Mouse (Mus musculus) neural tube, embryonic 12.5 days (tissue): Measurements from ENCODE around the gene Tbc1d20. TPM values are rescaled to one million over a fixed set of nuclear protein-coding genes. Genes with fewer than 3 reads are reported as not detected.
"Not testable (repeated sequence)": the region's sequence is repeated elsewhere in the genome, so short reads cannot be mapped to it uniquely, and the experiment has no call there.

ENCODE experiments used
- ATAC-seq: fragments of 200-750 bp; cut with Nextera tagmentation; 2 replicates; pipeline ENCODE4 v1.8.0; 2017; ENCODE audit warnings: low read depth, mild to moderate bottlenecking, moderate TSS enrichment, moderate library complexity; ENCODE audit not compliant: low FRiP score
- H3K27ac ChIP-seq: fragments of 300-500 bp; sonication (generic); 2 replicates; pipeline ENCODE4 v1.5.1; 2016
- H3K27me3 ChIP-seq: fragments of 300-500 bp; sonication (generic); replicated peaks from 2 replicates; pipeline ENCODE4 v1.6.1; 2016; ENCODE audit warnings: mild to moderate bottlenecking
- H3K36me3 ChIP-seq: fragments of 300-500 bp; sonication (generic); 2 replicates; pipeline ENCODE4 v1.6.1; 2016; ENCODE audit warnings: mild to moderate bottlenecking
- H3K4me1 ChIP-seq: fragments of 300-500 bp; sonication (generic); 2 replicates; pipeline ENCODE4 v1.6.1; 2016
- H3K4me2 ChIP-seq: fragments of 300-500 bp; sonication (generic); replicated peaks from 2 replicates; pipeline ENCODE4 v1.6.1; 2016; ENCODE audit warnings: mild to moderate bottlenecking
- H3K4me3 ChIP-seq: fragments of 300-500 bp; sonication (generic); 2 replicates; pipeline ENCODE4 v1.5.1; 2016
- H3K9ac ChIP-seq: fragments of 300-500 bp; sonication (generic); 2 replicates; pipeline ENCODE4 v1.6.1; 2016; ENCODE audit warnings: mild to moderate bottlenecking
- H3K9me3 ChIP-seq: fragments of 300-500 bp; sonication (generic); 2 replicates; pipeline ENCODE4 v1.6.1; 2016; ENCODE audit warnings: mild to moderate bottlenecking
- WGBS: fragments of 180-500 bp; shearing (Covaris S2); methylation state at CpG from one replicate; pipeline ENCODE4 v1.1.7; 2016; 5-methylcytosine and 5-hydroxymethylcytosine counted together
- polyA plus RNA-seq: library from polyadenylated mRNA; unstranded; fragments of >200 nt; fragmentation: Nextera tagmentation; extraction: Ambion mirVana; gene quantifications from 2 replicates; pipeline ENCODE4 v1.2.1, GENCODE M21; 2016

Gene Tbc1d20
- polyA plus RNA-seq, 1 experiment from 2014 or later = 40.4 TPM

DNA sequence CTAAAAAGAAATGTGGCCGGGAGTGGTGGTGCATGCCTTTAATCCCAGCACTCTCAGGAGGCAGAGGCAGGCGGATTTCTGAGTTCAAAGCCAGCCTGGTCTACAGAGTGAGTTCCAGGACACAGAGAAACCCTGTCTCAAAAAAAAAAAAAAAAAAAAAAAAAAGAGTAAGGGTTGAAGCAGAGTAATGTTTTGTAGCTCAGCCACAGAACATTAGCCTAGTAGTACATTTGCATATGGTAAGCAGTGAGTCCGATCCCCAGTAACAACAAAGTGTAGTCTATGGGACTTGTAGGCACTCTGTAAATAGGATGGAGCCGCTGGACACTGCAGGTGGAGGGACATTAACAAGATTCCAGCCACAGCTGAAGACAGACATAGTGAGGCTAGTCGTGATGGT is 51.3 kb downstream of the Tbc1d20 start:
- Histone ChIP-seq H3K4me1 (peaks cover 8% of the 10 kb centered on the region), H3K27ac (no peak overlapping the region), H3K4me3 (no peak overlapping the region), H3K4me2 (no peak overlapping the region), H3K36me3 (no peaks in the 10 kb centered on the region), H3K9me3 (no peaks in the 10 kb centered on the region), H3K9ac (no peak overlapping the region), H3K27me3 (peaks cover 7% of the 10 kb centered on the region; the same call in 1 of the 2 replicates)
- WGBS = 64% methylated on average over 5 of the region's 5 CpGs
- no peak for ATAC-seq

DNA sequence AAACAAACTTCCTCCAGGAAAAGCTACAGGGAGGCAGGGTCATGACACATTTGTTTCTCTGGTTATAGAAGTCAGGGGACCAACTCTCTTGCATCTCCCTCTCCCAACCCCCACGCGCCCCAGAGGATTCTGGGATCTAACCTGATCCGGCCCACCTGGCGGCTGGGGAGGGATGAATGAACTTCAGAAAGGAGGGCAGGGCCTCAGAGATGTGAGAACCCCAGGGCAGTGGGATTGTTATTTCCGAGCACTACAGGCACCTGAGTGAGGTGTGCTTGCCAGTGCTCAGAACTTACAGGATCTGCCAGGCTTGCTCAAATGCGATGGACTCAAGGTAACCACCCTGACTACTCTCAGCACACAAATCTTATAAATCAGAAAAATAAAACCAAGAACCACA is 51.8 kb downstream of the Tbc1d20 start:
- H3K36me3 ChIP-seq = no peaks in the 10 kb centered on the region
- no peak overlapping the region for H3K9ac ChIP-seq
- no peak for ATAC-seq
- H3K27ac ChIP-seq = no peak overlapping the region
- no peaks in the 10 kb centered on the region for H3K9me3 ChIP-seq
- H3K27me3 ChIP-seq = peaks cover 7% of the 10 kb centered on the region; the same call in 1 of the 2 replicates
- WGBS = 62% methylated on average over 6 of the region's 6 CpGs
- peaks cover 8% of the 10 kb centered on the region for H3K4me1 ChIP-seq
- H3K4me3 ChIP-seq = no peak overlapping the region
- H3K4me2 ChIP-seq = no peak overlapping the region

DNA sequence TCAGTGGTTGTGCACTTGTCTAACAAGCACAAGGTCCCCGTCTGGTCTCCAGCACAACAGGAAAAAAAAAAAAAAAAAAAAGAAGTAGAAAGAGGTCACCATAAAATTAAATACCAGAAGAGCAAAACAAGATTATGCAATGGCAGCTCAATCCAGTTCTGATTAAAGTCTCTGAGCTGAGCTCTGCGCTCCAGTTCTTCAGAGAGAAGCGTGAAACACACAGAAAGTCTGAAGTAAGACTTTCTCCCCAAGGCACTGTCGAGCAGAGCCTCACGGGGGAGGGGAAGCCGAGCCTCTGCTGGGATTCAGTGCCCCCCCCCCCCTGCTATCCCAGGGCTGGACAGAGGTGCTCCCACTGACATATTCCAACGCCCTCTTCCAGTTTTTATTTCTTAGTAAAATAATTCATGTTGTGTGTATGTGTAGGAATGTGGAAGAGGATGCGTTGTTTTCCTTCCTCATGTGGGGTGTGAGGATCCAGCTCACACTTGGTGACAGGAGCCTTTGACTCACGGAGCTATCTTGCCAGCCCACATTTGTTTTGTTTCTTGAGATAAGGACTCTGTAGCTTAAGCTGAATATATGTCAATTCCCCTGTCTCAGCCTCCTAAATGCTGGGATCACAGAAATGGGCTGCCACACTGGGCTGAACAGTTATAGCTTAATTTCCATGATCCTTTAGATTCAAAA is 53.3 kb downstream of the Tbc1d20 start:
- 53% methylated on average over 9 of the region's 9 CpGs for WGBS
- no peak overlapping the region for H3K9ac ChIP-seq
- H3K27ac ChIP-seq = no peak overlapping the region
- H3K27me3 ChIP-seq = peaks cover 7% of the 10 kb centered on the region; the same call in 1 of the 2 replicates
- no peak for ATAC-seq
- no peak overlapping the region for H3K4me2 ChIP-seq
- H3K4me3 ChIP-seq = no peak overlapping the region
- H3K4me1 ChIP-seq = peaks cover 8% of the 10 kb centered on the region
- no peaks in the 10 kb centered on the region for H3K36me3 ChIP-seq
- H3K9me3 ChIP-seq = no peaks in the 10 kb centered on the region

DNA sequence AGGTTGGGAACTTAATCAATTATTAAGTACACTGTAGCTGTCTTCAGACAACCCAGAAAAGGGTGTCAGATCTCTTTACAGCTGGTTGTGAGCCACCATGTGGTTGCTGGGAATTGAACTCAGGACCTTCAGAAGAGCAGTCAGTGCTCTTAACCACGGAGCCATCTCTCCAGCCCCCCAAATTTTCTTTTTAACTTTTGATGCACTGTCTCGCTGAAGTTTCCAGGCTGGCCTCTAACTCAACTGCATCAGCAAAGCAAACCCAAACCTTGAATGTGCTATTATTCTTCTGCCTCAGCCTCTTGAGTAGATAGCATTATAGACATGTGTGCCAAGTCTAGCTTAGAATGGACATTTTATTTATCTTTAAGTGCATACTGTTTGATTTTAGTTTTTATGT is 54.1 kb downstream of the Tbc1d20 start:
- Histone ChIP-seq H3K4me2 (no peak overlapping the region), H3K9ac (no peak overlapping the region), H3K36me3 (no peaks in the 10 kb centered on the region), H3K4me1 (peaks cover 8% of the 10 kb centered on the region), H3K27ac (no peak overlapping the region), H3K4me3 (no peak overlapping the region), H3K27me3 (peaks cover 7% of the 10 kb centered on the region; the same call in 1 of the 2 replicates), H3K9me3 (no peaks in the 10 kb centered on the region)
- 73% methylated on average over 2 of the region's 2 CpGs for WGBS
- ATAC-seq = no peak

DNA sequence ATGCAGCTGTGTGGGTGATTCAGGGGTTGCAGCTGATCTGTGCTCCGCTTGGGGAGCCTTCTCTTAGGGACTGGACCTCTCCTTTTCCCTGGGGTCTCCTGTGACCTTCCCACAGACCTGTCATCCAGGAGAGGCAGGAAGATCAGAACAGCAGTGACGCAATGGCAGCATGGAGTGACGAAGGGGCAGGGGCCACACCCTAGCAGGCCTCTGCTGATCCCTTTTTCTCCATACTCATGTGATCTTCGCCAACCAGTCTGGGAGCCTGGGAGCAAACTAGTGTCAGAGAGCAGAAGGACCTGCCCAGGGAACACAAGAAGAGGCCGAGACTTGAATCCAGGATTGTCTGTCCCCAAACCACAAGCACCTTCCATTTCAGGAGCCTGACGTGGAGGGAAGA is 55.6 kb downstream of the Tbc1d20 start:
- peaks cover 3% of the 10 kb centered on the region for H3K4me1 ChIP-seq
- H3K27ac ChIP-seq = no peak overlapping the region
- no peak for ATAC-seq
- no peaks in the 10 kb centered on the region for H3K9me3 ChIP-seq
- no peaks in the 10 kb centered on the region for H3K36me3 ChIP-seq
- H3K4me3 ChIP-seq = no peak overlapping the region
- H3K4me2 ChIP-seq = no peak overlapping the region
- H3K9ac ChIP-seq = no peak overlapping the region
- H3K27me3 ChIP-seq = peaks cover 7% of the 10 kb centered on the region; the same call in 1 of the 2 replicates
- 81% methylated on average over 6 of the region's 6 CpGs for WGBS

DNA sequence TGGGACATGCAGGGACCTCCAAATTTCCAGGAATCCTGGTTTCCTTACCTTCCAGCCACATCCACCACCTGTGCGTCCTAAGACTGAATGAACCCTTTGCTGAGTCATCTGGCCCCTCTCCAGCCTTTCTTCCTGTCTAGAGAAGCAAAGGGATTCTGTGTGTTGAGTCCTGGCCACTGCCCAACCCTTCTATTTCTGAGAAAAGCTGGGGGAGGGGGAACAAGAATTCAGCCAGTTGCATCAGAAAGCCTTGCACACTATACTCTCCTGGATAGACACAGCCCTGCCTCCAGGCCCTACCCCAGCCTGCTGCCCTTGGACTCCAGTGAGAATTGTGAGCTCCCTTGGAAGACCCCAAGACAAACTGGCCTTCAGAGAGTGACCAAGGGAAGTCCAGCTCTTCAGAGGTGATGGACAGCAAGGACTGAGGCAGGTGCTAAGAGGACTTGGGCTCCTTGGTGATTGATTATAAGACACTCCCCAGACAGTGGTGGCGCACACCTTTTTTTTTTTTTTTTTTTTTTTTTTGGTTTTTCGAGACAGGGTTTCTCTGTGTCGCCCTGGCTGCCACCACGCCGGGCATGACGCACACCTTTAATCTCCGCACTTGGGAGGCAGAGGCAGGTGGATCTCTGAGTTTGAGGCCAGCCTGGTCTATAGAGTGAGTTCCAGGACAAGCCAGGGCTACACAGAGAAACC is 56.4 kb downstream of the Tbc1d20 start:
- Histone ChIP-seq H3K27me3 (peaks cover 7% of the 10 kb centered on the region; the same call in 1 of the 2 replicates), H3K9ac (no peak overlapping the region), H3K27ac (no peak overlapping the region), H3K9me3 (no peaks in the 10 kb centered on the region), H3K4me3 (no peak overlapping the region), H3K36me3 (no peaks in the 10 kb centered on the region), H3K4me1 (no peaks in the 10 kb centered on the region), H3K4me2 (no peak overlapping the region)
- no peak for ATAC-seq
- WGBS = 90% methylated on average over 8 of the region's 8 CpGs

DNA sequence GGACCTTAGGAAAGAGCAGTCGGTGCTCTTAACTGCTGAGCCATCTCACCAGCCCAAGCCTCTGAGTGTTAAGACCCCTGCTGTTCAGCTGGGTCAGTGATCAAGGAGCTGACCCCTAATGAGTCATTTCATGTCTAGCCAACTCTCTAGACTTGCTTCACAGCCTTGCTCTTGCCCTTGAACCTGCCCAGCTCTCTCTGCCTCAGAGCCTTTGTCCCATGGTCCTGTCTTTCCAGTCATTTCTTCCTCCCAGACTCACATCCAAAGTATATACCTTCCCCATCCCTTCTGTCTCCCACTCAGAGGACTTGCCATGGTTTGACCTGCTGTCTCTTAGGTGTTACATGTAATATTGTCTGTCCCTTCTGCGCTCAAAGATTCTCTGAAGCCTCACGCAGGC is 63.6 kb downstream of the Tbc1d20 start:
- 91% methylated on average over 3 of the region's 3 CpGs for WGBS
- Histone ChIP-seq H3K9ac (no peak overlapping the region), H3K27ac (no peak overlapping the region), H3K4me3 (no peak overlapping the region), H3K4me1 (no peaks in the 10 kb centered on the region), H3K36me3 (no peaks in the 10 kb centered on the region), H3K9me3 (no peaks in the 10 kb centered on the region), H3K4me2 (no peak overlapping the region), H3K27me3 (no peaks in the 10 kb centered on the region)
- ATAC-seq = no peak

DNA sequence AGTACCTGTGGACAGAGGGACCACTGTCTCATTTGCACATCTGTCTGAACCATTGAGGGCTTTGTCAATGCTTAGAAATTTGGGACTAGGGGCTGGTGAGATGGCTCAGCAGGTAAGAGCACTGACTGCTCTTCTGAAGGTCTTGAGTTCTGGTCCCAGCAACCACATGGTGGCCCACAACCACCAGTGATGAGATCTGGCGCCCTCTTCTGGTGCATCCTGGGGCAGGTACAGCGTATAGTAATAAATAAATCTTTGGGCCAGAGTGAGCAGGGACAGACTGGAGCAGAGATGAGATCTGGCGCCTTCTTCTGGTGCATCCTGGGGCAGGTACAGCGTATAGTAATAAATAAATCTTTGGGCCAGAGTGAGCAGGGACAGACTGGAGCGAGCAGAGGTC is 65.3 kb downstream of the Tbc1d20 start:
- H3K4me3 ChIP-seq, H3K4me2 ChIP-seq, H3K9ac ChIP-seq, H3K36me3 ChIP-seq, H3K9me3 ChIP-seq, H3K27ac ChIP-seq, H3K4me1 ChIP-seq, H3K27me3 ChIP-seq, ATAC-seq: not testable (repeated sequence)
- WGBS = 73% methylated on average over 5 of the region's 5 CpGs

DNA sequence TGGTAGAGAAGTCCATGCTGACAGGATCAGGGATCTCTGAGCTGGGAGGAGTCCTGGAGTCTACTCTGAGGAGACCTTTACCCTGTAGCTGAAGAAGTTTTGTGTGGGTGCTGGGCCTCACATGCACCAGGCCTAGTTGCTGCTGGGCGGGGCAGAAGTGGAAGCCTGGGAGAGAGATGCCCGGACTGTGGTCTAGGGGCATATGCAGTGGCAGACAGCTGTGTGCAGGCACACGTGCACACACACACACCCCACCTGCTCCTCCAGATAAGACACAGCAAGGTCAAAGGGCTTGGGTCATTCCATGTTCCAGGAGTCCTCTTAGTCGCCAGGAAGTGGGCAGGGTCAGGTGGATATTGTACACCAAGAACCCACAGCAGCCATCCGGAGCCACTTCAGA is 66.0 kb downstream of the Tbc1d20 start:
- Histone ChIP-seq H3K4me1 (no peaks in the 10 kb centered on the region), H3K27ac (no peak overlapping the region), H3K27me3 (no peaks in the 10 kb centered on the region), H3K9ac (no peak overlapping the region), H3K4me3 (no peak overlapping the region), H3K36me3 (no peaks in the 10 kb centered on the region), H3K4me2 (no peak overlapping the region), H3K9me3 (no peaks in the 10 kb centered on the region)
- WGBS = 76% methylated on average over 5 of the region's 5 CpGs
- ATAC-seq = no peak

DNA sequence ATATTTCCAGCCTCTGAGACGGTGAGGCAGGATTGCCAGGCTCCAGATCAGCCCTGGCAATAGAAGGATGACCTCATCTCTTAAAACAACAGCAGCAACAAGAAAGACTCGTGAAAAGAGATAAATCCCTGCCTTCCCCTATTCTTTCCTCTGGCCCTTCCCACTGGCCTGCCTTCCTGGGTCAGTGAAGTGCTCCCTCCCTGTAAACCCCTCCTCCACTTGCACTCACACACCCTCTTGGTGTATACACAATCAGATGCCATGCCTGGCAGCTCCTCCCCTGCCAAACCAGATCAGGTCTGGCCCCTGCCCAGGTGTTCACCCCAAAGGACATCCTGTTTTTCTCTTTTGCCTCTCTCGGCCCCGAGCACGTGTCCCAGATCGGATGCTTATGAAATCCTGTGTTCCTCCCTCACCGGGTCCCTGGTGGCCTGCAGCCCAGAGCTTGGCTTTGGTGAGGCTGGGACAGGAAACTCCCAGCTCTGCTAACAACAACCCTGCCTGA is 66.7 kb downstream of the Tbc1d20 start:
- no peak for ATAC-seq
- Histone ChIP-seq H3K36me3 (no peaks in the 10 kb centered on the region), H3K9me3 (no peaks in the 10 kb centered on the region), H3K4me2 (no peak overlapping the region), H3K9ac (no peak overlapping the region), H3K27ac (no peak overlapping the region), H3K4me1 (no peaks in the 10 kb centered on the region), H3K27me3 (no peaks in the 10 kb centered on the region), H3K4me3 (no peak overlapping the region)
- WGBS = 67% methylated on average over 7 of the region's 7 CpGs

DNA sequence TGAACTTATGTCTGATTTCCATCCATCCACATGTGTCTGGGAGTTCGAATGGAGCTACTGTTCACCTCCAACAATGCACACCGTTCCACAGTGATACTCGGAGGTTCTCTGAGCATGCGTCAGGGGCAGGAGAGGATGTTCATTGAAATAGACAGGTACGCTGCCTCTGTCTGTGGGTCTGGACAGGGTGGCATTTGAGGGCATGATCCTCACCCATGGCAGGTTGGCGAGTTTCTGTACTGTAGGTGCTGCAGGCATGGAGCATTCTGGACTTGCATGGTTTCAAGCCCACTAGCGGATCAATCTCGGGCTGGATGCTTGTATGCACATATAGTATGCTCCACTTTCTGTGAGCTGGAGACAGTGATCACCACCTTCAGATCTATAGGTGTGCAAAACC is 67.6 kb downstream of the Tbc1d20 start:
- no peak for ATAC-seq
- Histone ChIP-seq H3K4me3 (no peak overlapping the region), H3K27me3 (no peaks in the 10 kb centered on the region), H3K36me3 (no peaks in the 10 kb centered on the region), H3K9ac (no peak overlapping the region), H3K27ac (no peak overlapping the region), H3K4me2 (no peak overlapping the region), H3K4me1 (no peaks in the 10 kb centered on the region), H3K9me3 (no peaks in the 10 kb centered on the region)
- 92% methylated on average over 8 of the region's 8 CpGs for WGBS
